Mouse (Mus musculus) limb, embryonic 14.5 days (tissue): ENCODE data around the gene Gm10718. TPM values are rescaled to one million over a fixed set of nuclear protein-coding genes. Genes with fewer than 3 reads are reported as not detected.
"Not testable (repeated sequence)": the region's sequence is repeated elsewhere in the genome, so short reads cannot be mapped to it uniquely, and the experiment has no call there.

Experiments used
- ATAC-seq: fragments of 200-750 bp; cut with Nextera tagmentation; 2 replicates; pipeline ENCODE4 v1.8.0; 2017; ENCODE audit warnings: low read depth, moderate number of reproducible peaks, moderate TSS enrichment; ENCODE audit not compliant: low FRiP score
- DNase-seq: peaks from one replicate; pipeline ENCODE4 v3.0.0-alpha.2; 2015; ENCODE audit warnings: low spot score
- H3K27ac ChIP-seq: fragments of 300-500 bp; sonication (generic); replicated peaks from 2 replicates; pipeline ENCODE4 v1.5.1; 2014; ENCODE audit warnings: low read depth, mild to moderate bottlenecking, low read length, moderate library complexity, mixed read lengths
- H3K27me3 ChIP-seq: fragments of 300-500 bp; sonication (generic); 2 replicates; pipeline ENCODE4 v1.6.1; 2014; ENCODE audit warnings: low read length, mixed read lengths; ENCODE audit not compliant: control insufficient read depth, insufficient read depth
- H3K36me3 ChIP-seq: fragments of 300-500 bp; sonication (generic); 2 replicates; pipeline ENCODE4 v1.6.1; 2014; ENCODE audit warnings: mild to moderate bottlenecking, low read length, moderate library complexity, mixed read lengths; ENCODE audit not compliant: control insufficient read depth, insufficient read depth
- H3K4me1 ChIP-seq: fragments of 300-500 bp; sonication (generic); 2 replicates; pipeline ENCODE4 v1.6.1; 2014; ENCODE audit warnings: antibody characterized with exemption, low read length, mixed read lengths; ENCODE audit not compliant: control insufficient read depth, insufficient read depth
- H3K4me2 ChIP-seq: fragments of 300-500 bp; sonication (generic); replicated peaks from 2 replicates; pipeline ENCODE4 v1.6.1; 2014; ENCODE audit warnings: low read depth, mild to moderate bottlenecking, low read length, moderate library complexity; ENCODE audit not compliant: severe bottlenecking
- H3K4me3 ChIP-seq: fragments of 300-500 bp; sonication (generic); replicated peaks from 2 replicates; pipeline ENCODE4 v1.5.1; 2014; ENCODE audit warnings: low read length
- H3K9ac ChIP-seq: fragments of 300-500 bp; sonication (generic); 2 replicates; pipeline ENCODE4 v1.6.1; 2014; ENCODE audit warnings: mild to moderate bottlenecking, low read depth, low read length, moderate library complexity; ENCODE audit not compliant: severe bottlenecking
- H3K9me3 ChIP-seq: fragments of 300-500 bp; sonication (generic); 2 replicates; pipeline ENCODE4 v1.6.1; 2016; ENCODE audit warnings: low read length; ENCODE audit not compliant: control insufficient read depth
- WGBS: fragments of 180-500 bp; shearing (Covaris S2); extraction: QIAGEN DNeasy Blood & Tissue Kit; methylation state at CpG from one replicate; pipeline ENCODE4 v1.1.7; 2014; 5-methylcytosine and 5-hydroxymethylcytosine counted together
- polyA plus RNA-seq, 2 experiments: library from polyadenylated mRNA; depleted of rRNA in 1 of 2; stranded (reverse) in 1 of 2; unstranded in 1 of 2; fragments of >200 nt; fragmentation: Nextera tagmentation in 1 of 2; extraction: Ambion mirVana in 1 of 2; gene quantifications; 2 replicates each; pipeline versions ENCODE4 v1.2.1 to v1.2.3; 2012 to 2014

Gene Gm10718
- polyA plus RNA-seq (2012; rRNA removed) (0.10 TPM in 1 of 2 replicates, not detected in the other), polyA plus RNA-seq (2014; fragmentation: Nextera tagmentation; extraction: Ambion mirVana) (not detected in 2 replicates)

DNA sequence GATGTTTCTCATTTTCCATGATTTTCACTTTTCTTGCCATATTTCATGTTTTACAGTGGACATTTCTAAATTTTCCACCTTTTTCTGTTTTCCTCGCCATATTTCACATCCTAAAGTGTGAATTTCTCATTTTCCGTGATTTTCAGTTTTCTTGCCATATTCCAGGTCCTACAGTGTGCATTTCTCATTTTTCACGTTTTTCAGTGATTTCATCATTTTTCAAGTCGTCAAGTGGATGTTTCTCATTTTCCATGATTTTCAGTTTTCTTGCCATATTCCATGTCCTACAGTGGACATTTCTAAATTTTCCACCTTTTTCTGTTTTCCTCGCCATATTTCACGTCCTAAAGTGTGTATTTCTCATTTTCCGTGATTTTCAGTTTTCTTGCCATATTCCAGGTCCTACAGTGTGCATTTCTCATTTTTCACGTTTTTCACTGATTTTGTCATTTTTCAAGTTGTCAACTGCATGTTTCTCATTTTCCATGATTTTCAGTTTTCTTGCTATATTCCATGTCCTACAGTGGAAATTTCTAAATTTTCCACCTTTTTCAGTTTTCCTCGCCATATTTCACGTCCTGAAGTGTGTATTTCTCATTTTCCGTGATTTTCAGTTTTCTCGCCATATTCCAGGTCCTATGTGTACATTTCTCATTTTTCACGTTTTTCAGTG lies at the start of gene Gm10718:
TSS of gene Gm10718 (plus strand) at position 236 of the 673 bp plus-strand sequence.
- not testable (repeated sequence) for H3K27me3 ChIP-seq, H3K27ac ChIP-seq, H3K36me3 ChIP-seq, H3K4me2 ChIP-seq, H3K4me3 ChIP-seq, ATAC-seq, DNase-seq, H3K9ac ChIP-seq, H3K9me3 ChIP-seq, H3K4me1 ChIP-seq
- 71% methylated on average over 9 of the region's 13 CpGs for WGBS

DNA sequence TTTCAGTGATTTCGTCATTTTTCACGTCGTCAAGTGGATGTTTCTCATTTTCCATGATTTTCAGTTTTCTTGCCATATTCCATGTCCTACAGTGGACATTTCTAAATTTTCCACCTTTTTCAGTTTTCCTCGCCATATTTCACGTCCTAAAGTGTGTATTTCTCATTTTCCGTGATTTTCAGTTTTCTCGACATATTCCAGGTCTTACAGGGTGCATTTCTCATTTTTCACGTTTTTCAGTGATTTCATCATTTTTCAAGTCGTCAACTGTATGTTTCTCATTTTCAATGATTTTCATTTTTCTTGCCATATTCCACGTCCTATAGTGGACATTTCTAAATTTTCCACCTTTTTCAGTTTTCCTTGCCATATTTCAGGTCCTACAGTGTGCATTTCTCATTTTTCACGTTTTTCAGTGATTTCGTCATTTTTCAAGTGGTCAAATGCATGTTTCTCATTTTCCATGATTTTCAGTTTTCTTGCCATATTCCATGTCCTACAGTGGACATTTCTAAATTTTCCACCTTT lies 22.8 kb upstream of the Gm10718 start, which contains the start of gene Gm10722:
TSS of gene Gm10722 (plus strand) at position 478 of the 528 bp plus-strand sequence.
- not testable (repeated sequence) for ATAC-seq, H3K9me3 ChIP-seq, H3K4me3 ChIP-seq, H3K27ac ChIP-seq, H3K4me1 ChIP-seq, H3K4me2 ChIP-seq, H3K36me3 ChIP-seq, H3K27me3 ChIP-seq, H3K9ac ChIP-seq
- 66% methylated on average over 12 of the region's 12 CpGs for WGBS
- DNase-seq: peak; percentile 28

- H3K4me1 ChIP-seq, H3K36me3 ChIP-seq, H3K27ac ChIP-seq, H3K9ac ChIP-seq, DNase-seq, H3K4me2 ChIP-seq, H3K27me3 ChIP-seq, ATAC-seq, H3K4me3 ChIP-seq, H3K9me3 ChIP-seq: not testable (repeated sequence)
- 63% methylated on average over 8 of the region's 8 CpGs for WGBS
Measured at GRCm38 (mm10) chr9:3001006-3001405, 22.3 kb upstream of the Gm10718 start.

DNA sequence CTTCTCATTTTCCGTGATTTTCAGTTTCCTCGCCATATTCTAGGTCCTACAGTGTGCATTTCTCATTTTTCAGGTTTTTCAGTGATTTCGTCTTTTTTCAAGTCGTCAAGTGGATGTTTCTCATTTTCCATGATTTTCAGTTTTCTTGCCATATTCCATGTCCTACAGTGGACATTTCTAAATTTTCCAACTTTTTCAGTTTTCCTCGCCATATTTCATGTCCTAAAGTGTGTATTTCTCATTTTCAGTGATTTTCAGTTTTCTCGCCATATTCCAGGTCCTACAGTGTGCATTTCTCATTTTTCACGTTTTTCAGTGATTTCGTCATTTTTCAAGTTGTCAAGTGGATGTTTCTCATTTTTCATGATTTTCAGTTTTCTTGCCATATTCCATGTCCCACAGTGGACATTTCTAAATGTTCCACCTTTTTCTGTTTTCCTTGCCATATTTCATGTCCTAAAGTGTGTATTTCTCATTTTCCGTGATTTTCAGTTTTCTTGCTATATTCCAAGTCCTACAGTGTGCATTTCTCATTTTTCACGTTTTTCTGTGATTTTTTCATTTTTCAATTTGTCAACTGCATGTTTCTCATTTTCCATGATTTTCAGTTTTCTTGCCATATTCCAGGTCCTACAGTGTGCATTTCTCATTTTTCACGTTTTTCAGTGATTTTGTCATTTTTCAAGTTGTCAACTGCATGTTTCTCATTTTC lies 21.2 kb upstream of the Gm10718 start:
- H3K27me3 ChIP-seq, H3K4me1 ChIP-seq, H3K9ac ChIP-seq, H3K4me3 ChIP-seq, H3K9me3 ChIP-seq, H3K36me3 ChIP-seq, H3K4me2 ChIP-seq, H3K27ac ChIP-seq: not testable (repeated sequence)
- ATAC-seq (peak; percentile 85), DNase-seq (peak; percentile 41)
- 58% methylated on average over 8 of the region's 11 CpGs for WGBS

GRCm38 (mm10) chr9:3002794-3003396 lies 20.5 kb upstream of the Gm10718 start, which contains the start of gene Gm11168:
Gene Gm11168 (plus strand): TSS chr9:3003346.
- H3K9ac ChIP-seq, H3K4me3 ChIP-seq, H3K9me3 ChIP-seq, H3K4me2 ChIP-seq, H3K27me3 ChIP-seq, H3K4me1 ChIP-seq, DNase-seq, ATAC-seq, H3K27ac ChIP-seq, H3K36me3 ChIP-seq: not testable (repeated sequence)
- WGBS: 69% methylated on average over 6 of the region's 14 CpGs

DNA sequence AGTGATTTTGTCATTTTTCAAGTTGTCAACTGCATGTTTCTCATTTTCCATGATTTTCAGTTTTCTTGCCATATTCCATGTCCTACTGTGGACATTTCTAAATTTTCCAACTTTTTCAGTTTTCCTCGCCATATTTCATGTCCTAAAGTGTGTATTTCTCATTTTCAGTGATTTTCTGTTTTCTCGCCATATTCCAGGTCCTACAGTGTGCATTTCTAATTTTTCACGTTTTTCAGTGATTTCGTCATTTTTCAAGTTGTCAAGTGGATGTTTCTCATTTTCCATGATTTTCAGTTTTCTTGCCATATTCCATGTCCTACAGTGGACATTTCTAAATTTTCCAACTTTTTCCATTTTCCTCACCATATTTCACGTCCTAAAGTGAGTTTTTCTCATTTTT lies 17.2 kb upstream of the Gm10718 start:
- not testable (repeated sequence) for H3K4me2 ChIP-seq, H3K9ac ChIP-seq, ATAC-seq, H3K4me1 ChIP-seq, H3K4me3 ChIP-seq, DNase-seq, H3K27ac ChIP-seq, H3K36me3 ChIP-seq, H3K9me3 ChIP-seq, H3K27me3 ChIP-seq
- WGBS: 77% methylated on average over 1 of the region's 5 CpGs

- H3K27me3 ChIP-seq, H3K36me3 ChIP-seq, H3K4me2 ChIP-seq, H3K27ac ChIP-seq, H3K4me3 ChIP-seq, H3K9me3 ChIP-seq, H3K4me1 ChIP-seq, H3K9ac ChIP-seq, DNase-seq: not testable (repeated sequence)
- peak; percentile 61; the same call in 1 of the 2 replicates for ATAC-seq
- WGBS: 70% methylated on average over 8 of the region's 8 CpGs
Measured at GRCm38 (mm10) chr9:3006636-3007035, 16.7 kb upstream of the Gm10718 start.

DNA sequence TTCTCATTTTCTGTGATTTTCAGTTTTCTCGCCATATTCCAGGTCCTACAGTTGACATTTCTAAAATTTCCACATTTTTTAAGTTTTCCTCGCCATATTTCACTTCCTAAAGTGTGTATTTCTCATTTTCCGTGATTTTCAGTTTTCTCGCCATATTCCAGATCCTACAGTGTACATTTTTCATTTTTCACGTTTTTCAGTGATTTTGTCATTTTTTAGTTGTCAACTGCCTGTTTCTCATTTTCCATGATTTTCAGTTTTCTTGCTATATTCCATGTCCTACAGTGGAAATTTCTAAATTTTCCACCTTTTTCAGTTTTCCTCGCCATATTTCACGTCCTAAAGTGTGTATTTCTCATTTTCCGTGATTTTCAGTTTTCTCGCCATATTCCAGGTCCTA lies 16.1 kb upstream of the Gm10718 start:
- ATAC-seq, H3K4me2 ChIP-seq: not testable (repeated sequence)

More for the DNA sequence above, 16.1 kb upstream of the Gm10718 start:
- H3K9me3 ChIP-seq, H3K4me3 ChIP-seq, H3K36me3 ChIP-seq, H3K27me3 ChIP-seq, H3K9ac ChIP-seq, H3K4me1 ChIP-seq, H3K27ac ChIP-seq: not testable (repeated sequence)
- 74% methylated on average over 7 of the region's 9 CpGs for WGBS
- DNase-seq: peak; percentile 2
